Mouse (Mus musculus): ENCODE data around the gene Spen.

- TF ChIP-seq E2F4 (IDR thresholded peaks at IDR 0.05; ENCODE audit: insufficient read depth), result no peak
- TF ChIP-seq POLR2AphosphoS2 (IDR thresholded peaks at IDR 0.05; ENCODE audit: insufficient read length, low read depth), result no peak
- TF ChIP-seq USF1 (IDR thresholded peaks at IDR 0.05; ENCODE audit: low read depth), result no peak
- TF ChIP-seq MAX (IDR thresholded peaks at IDR 0.05; ENCODE audit: low read depth), result no peak
- no peak for TF ChIP-seq POLR2A (IDR thresholded peaks at IDR 0.05; ENCODE audit: insufficient read length, low read depth)
- TF ChIP-seq MYOD1 (IDR thresholded peaks at IDR 0.05; ENCODE audit: control insufficient read depth in 1 of 3, insufficient read length in 2 of 3, low read depth in 2 of 3), result no peak
- TF ChIP-seq TCF12 (IDR thresholded peaks at IDR 0.05; ENCODE audit: insufficient read depth, poor library complexity, severe bottlenecking), result no peak
- no peak for TF ChIP-seq SRF (IDR thresholded peaks at IDR 0.05; ENCODE audit: control insufficient read depth, insufficient read length, low read depth)
These were observed 34.4 kb upstream of the Spen start for GRCm38 (mm10) chr4:141572668-141573358.

Data from myocyte (in vitro differentiated cells).